Mouse (Mus musculus) left cerebral cortex, postnatal 25 days (tissue): ENCODE measurements around the gene Micu1. TPM values are rescaled to one million over a fixed set of nuclear protein-coding genes. Genes with fewer than 3 reads are reported as not detected.
A peak's percentile ranks its signal among the peaks of the same experiment; 100 is the strongest.

Source experiments
- DNase-seq, 2 experiments: peaks; one replicate each; pipeline ENCODE4 v3.0.0; 2022; ENCODE audit warnings: low spot score in 2 of 2, mixed read lengths in 1 of 2
- intact Hi-C: fragments of 180-260 bp; cut with DNase I; formaldehyde crosslinking; loops from one replicate; pipeline ENCODE4 v1.15.1; 2025
- total RNA-seq, 2 experiments: library from RNA; stranded (reverse); gene quantifications; 2 replicates each; pipeline ENCODE4 v1.2.3; 2021

The Micu1 gene
- total RNA-seq, 2 experiments from 2014 or later, result 83.7 to 86.1 TPM

GRCm38 (mm10) chr10:59795085-59795484 lies 92.8 kb downstream of the Micu1 start:
- intact Hi-C loops, result no loop called here
- DNase-seq, result no peak

GRCm38 (mm10) chr10:59795902-59796301 lies 93.6 kb downstream of the Micu1 start:
- intact Hi-C loops, result no loop called here
- no peak for DNase-seq

GRCm38 (mm10) chr10:59798371-59798770 lies 96.1 kb downstream of the Micu1 start:
- no peak for DNase-seq

GRCm38 (mm10) chr10:59799303-59800044 lies 97.2 kb downstream of the Micu1 start:
- intact Hi-C loops, result no loop called here
- no peak for DNase-seq

More at GRCm38 (mm10) chr10:59798371-59798770, 96.1 kb downstream of the Micu1 start:
- intact Hi-C loops, result no loop called here

GRCm38 (mm10) chr10:59800159-59800558 lies 97.9 kb downstream of the Micu1 start:
- intact Hi-C loops, result no loop called here

GRCm38 (mm10) chr10:59800826-59801501 lies 98.7 kb downstream of the Micu1 start:
- intact Hi-C loops, result no loop called here
- DNase-seq, result no peak

More at GRCm38 (mm10) chr10:59800159-59800558, 97.9 kb downstream of the Micu1 start:
- no peak for DNase-seq

GRCm38 (mm10) chr10:59808677-59809076 lies 106.4 kb downstream of the Micu1 start:
- intact Hi-C loops, result no loop called here
- DNase-seq, result no peak

- intact Hi-C loops, result no loop called here
- no peak for DNase-seq
Measured at GRCm38 (mm10) chr10:59809991-59810574, 107.8 kb downstream of the Micu1 start.

- intact Hi-C loops, result no loop called here
- no peak for DNase-seq
Measured at GRCm38 (mm10) chr10:59812939-59813338, 110.7 kb downstream of the Micu1 start.

GRCm38 (mm10) chr10:59813759-59814158 lies 111.5 kb downstream of the Micu1 start:
- intact Hi-C loops, result no loop called here
- no peak for DNase-seq

- peak in 1 of 2 experiments; percentile 50 for DNase-seq
- intact Hi-C loops, result loop anchor here (5.0 kb wide), 1 partner anchor 322 kb away; no protein-coding TSS in a partner anchor
Measured at GRCm38 (mm10) chr10:59814505-59815155, 112.4 kb downstream of the Micu1 start.

- intact Hi-C loops, result loop anchor here (5.0 kb wide), 1 partner anchor 324 kb away; no protein-coding TSS in a partner anchor
Measured at GRCm38 (mm10) chr10:59816569-59816968, 114.3 kb downstream of the Micu1 start.

GRCm38 (mm10) chr10:59817528-59817927 lies 115.3 kb downstream of the Micu1 start:
- intact Hi-C loops, result loop anchor here (5.0 kb wide), 1 partner anchor 325 kb away; no protein-coding TSS in a partner anchor
- no peak for DNase-seq

More at GRCm38 (mm10) chr10:59816569-59816968, 114.3 kb downstream of the Micu1 start:
- peak; percentile 37 to 55 for DNase-seq

- peak in 1 of 2 experiments; percentile 49 for DNase-seq
- intact Hi-C loops, result loop anchor here (5.0 kb wide), 1 partner anchor 326 kb away; no protein-coding TSS in a partner anchor
Measured at GRCm38 (mm10) chr10:59817991-59818390, 115.7 kb downstream of the Micu1 start.

GRCm38 (mm10) chr10:59819146-59819545 lies 116.9 kb downstream of the Micu1 start:
- intact Hi-C loops, result loop anchor here (5.0 kb wide), 1 partner anchor 327 kb away; no protein-coding TSS in a partner anchor
- no peak for DNase-seq

- no peak for DNase-seq
- intact Hi-C loops, result no loop called here
Measured at GRCm38 (mm10) chr10:59820886-59821285, 118.6 kb downstream of the Micu1 start.

- no peak for DNase-seq
- intact Hi-C loops, result no loop called here
Measured at GRCm38 (mm10) chr10:59821334-59822066, 119.2 kb downstream of the Micu1 start.

- intact Hi-C loops, result no loop called here
- no peak for DNase-seq
Measured at GRCm38 (mm10) chr10:59822857-59823256, 120.6 kb downstream of the Micu1 start.
